Mouse (Mus musculus): ENCODE results near the gene Cmtm4. TPM values are rescaled to one million over a fixed set of nuclear protein-coding genes. Genes with fewer than 3 reads are reported as not detected.

The Cmtm4 gene
- not detected in 2 replicates for total RNA-seq (2014; fragmentation: Nextera tagmentation)
- total RNA-seq (2017) = under 0.01 and 0.05 TPM in 2 replicates
- not detected in 2 replicates for polyA plus RNA-seq (2012)

DNA sequence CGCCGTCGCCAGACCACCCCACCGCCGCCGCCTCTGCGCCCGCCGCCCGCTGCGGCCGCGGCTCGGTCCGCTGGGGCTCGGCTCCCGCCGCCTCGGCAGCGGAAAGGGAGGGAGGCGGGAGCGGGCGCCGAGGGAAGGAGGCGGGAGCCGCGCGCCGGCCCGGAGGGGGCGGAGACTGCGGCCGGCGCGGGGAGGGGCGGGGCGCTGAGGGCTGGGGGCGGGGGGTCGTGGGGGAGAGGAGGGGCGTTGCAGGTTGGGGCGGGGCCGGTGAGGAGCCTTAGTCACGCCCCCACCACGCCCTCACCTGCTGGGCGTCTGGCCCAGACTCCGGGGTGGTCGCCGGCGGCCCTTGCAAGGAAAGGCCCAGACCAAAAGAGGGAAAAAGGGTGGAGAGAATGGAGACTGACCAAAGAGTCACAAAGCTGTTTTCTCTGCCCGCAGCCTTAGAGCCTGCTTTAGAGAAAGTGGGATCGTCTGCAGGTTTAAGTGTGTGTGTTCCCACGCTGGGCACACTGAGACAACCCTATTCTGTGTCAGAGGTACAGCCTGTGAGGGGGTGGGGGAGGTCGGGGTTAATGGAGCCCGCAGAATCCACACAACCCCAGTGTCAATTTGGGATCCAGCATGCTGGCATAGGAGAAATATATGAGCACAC, at the start of gene Cmtm4:
Gene Cmtm4 (minus strand): TSS at position 105 of the 655 bp plus-strand sequence.
- H3K9me3 ChIP-seq (replicated peaks) = peaks cover 17% of the 10 kb centered on the region
- TF ChIP-seq TAL1 (conservative IDR thresholded peaks at IDR 0.05; ENCODE audit: low read depth, low read length) = no peak
- no peaks in the 10 kb centered on the region for H3K4me1 ChIP-seq (ENCODE audit: insufficient read depth, low read depth, low read length)
- no peaks in the 10 kb centered on the region for H3K36me3 ChIP-seq (replicated peaks)
- H3K27me3 ChIP-seq (ENCODE audit: insufficient read depth, low read length) = 0 out of 2 replicates have a peak, but pooled peaks cover 3% of the 10 kb centered on the region
- ATAC-seq (ENCODE audit: extremely low read depth, insufficient number of reproducible peaks, low FRiP score, poor library complexity, severe bottlenecking) = no peak
- DNase-seq (ENCODE audit: low spot score) = no peak
- H3K4me3 ChIP-seq (ENCODE audit: low read depth, low read length) = no peak within 1 kb of the TSS; the same call in 1 of the 2 replicates

DNA sequence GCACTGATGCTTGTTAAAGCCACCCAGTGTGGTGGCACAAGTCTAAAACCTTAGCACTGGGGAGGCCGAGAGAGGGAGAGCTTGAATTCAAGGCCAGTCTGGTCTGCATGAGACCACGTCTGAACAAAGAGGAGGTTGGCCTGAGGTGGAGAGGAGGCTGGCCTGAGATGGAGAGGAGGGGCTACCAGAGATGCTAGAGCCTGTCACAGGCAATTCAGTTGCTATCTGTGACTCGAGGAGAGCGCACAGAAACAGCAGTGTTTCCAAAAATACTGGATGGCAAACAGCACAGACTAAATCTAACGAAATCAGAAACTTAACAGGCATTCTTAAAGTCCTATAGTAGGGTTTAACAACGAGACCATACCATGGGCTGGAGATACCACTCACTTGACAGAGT, 49.6 kb upstream of the Cmtm4 start:
- TF ChIP-seq GATA1 (IDR thresholded peaks at IDR 0.05; ENCODE audit: borderline replicate concordance, low read length) (no peak), CTCF (IDR thresholded peaks at IDR 0.05; ENCODE audit: low read depth, low read length) (no peak), POLR2AphosphoS5 (IDR thresholded peaks at IDR 0.05; ENCODE audit: insufficient replicate concordance, low read depth, low read length) (no peak), GATA2 (IDR thresholded peaks at IDR 0.05; ENCODE audit: borderline replicate concordance, low read depth, low read length) (no peak), TAL1 (conservative IDR thresholded peaks at IDR 0.05; ENCODE audit: low read depth, low read length) (no peak)
- Histone ChIP-seq H3K27me3 (ENCODE audit: insufficient read depth, low read length) (peaks cover 9% of the 10 kb centered on the region; the same call in 1 of the 2 replicates), H3K4me1 (ENCODE audit: insufficient read depth, low read depth, low read length) (peaks cover 22% of the 10 kb centered on the region), H3K36me3 (replicated peaks) (peaks cover 13% of the 10 kb centered on the region), H3K9me3 (replicated peaks) (no peaks in the 10 kb centered on the region), H3K4me3 (ENCODE audit: low read depth, low read length) (no peak overlapping the region)
- DNase-seq (ENCODE audit: low spot score) (no peak), ATAC-seq (ENCODE audit: extremely low read depth, insufficient number of reproducible peaks, low FRiP score, poor library complexity, severe bottlenecking) (no peak)

DNA sequence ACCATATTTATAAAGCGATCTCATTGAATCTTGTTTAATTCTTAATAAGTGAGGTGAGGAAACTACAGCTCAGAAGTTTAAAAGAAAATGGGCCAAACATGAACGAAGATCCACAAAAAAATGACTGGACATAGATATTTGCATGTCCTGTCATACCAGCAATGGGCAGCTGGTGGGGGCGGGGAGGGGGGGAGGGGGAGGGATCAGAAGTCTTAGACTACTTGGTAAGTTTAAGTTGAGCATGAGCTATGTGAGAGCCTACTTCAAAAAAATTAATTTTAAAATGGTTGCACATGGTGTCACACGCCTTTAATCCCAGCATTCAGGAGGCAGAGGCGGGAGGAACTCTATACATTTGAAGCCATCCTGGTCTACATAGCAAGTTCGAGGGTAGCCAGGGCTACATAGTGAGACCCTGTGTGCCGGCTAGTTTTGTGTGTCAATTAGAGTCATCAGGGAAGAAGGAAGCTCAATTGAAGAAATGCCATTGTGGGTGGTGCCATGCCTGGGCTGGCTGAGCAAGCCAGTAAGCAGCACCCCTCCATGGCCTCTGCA, 47.6 kb upstream of the Cmtm4 start:
- Histone ChIP-seq H3K4me1 (ENCODE audit: insufficient read depth, low read depth, low read length) (peaks cover 28% of the 10 kb centered on the region), H3K4me3 (ENCODE audit: low read depth, low read length) (peak overlapping the region; percentile 99), H3K27me3 (ENCODE audit: insufficient read depth, low read length) (peaks cover 8% of the 10 kb centered on the region; the same call in 1 of the 2 replicates), H3K36me3 (replicated peaks) (peaks cover 33% of the 10 kb centered on the region), H3K9me3 (replicated peaks) (no peaks in the 10 kb centered on the region)
- DNase-seq (ENCODE audit: low spot score) (no peak), ATAC-seq (ENCODE audit: extremely low read depth, insufficient number of reproducible peaks, low FRiP score, poor library complexity, severe bottlenecking) (no peak)
- TF ChIP-seq GATA2 (IDR thresholded peaks at IDR 0.05; ENCODE audit: borderline replicate concordance, low read depth, low read length) (no peak), TAL1 (conservative IDR thresholded peaks at IDR 0.05; ENCODE audit: low read depth, low read length) (no peak), POLR2AphosphoS5 (IDR thresholded peaks at IDR 0.05; ENCODE audit: insufficient replicate concordance, low read depth, low read length) (no peak), CTCF (IDR thresholded peaks at IDR 0.05; ENCODE audit: low read depth, low read length) (no peak), GATA1 (IDR thresholded peaks at IDR 0.05; ENCODE audit: borderline replicate concordance, low read length) (no peak)

DNA sequence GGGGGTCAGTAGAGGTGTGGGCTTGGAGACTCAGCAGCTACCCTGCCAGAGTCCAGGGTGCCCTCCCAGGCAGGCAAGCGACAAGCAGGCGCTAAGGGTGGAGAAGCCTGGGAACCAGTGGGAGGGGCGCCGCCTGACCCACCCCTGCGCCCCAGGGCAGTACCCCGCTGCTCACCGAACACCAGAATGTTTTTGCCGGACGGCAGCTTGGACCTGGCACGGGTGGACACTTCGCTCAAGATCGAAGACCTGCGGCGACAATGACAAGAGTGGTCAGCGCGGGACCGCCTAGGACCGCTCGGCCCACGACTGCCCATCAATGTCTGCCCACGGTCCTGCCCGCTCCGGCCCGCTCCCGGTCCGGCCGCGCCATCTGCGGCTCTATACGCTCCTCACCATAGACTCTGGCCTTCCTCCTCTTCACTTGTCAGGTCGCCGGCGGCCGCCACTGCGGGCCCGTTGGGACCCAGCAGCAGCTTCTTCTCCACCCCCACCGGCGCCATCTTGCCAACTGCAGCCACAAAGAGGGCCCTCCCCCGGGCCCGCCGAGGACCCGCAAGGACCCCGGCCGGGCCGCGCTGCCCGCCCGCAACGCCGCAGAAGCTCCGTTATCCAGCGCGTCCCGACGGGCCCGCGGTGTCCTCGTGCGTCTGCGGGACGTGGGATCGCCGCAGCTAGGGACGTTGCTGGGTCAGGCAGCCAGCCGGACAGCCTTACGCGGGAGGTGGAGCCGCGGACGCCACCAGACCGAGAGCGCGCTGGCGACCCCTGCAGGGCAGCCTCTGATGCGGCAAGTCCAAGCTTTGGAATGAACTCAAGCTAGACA, 46.9 kb upstream of the Cmtm4 start, which contains the start of gene Dync1li2:
Gene Dync1li2 (minus strand): TSS at position 749 of the 826 bp plus-strand sequence.
- peaks cover 28% of the 10 kb centered on the region for H3K4me1 ChIP-seq (ENCODE audit: insufficient read depth, low read depth, low read length)
- peak within 1 kb of the TSS; percentile 99 for H3K4me3 ChIP-seq (ENCODE audit: low read depth, low read length)
- TF ChIP-seq CTCF (IDR thresholded peaks at IDR 0.05; ENCODE audit: low read depth, low read length) (peak; percentile 53), GATA2 (IDR thresholded peaks at IDR 0.05; ENCODE audit: borderline replicate concordance, low read depth, low read length) (no peak)
- ATAC-seq (ENCODE audit: extremely low read depth, insufficient number of reproducible peaks, low FRiP score, poor library complexity, severe bottlenecking) (peak; percentile 69), DNase-seq (ENCODE audit: low spot score) (peak; percentile 72)
- H3K27me3 ChIP-seq (ENCODE audit: insufficient read depth, low read length) = peaks cover 6% of the 10 kb centered on the region; the same call in 1 of the 2 replicates
- H3K36me3 ChIP-seq (replicated peaks) = peaks cover 38% of the 10 kb centered on the region
- H3K9me3 ChIP-seq (replicated peaks) = no peaks in the 10 kb centered on the region

DNA sequence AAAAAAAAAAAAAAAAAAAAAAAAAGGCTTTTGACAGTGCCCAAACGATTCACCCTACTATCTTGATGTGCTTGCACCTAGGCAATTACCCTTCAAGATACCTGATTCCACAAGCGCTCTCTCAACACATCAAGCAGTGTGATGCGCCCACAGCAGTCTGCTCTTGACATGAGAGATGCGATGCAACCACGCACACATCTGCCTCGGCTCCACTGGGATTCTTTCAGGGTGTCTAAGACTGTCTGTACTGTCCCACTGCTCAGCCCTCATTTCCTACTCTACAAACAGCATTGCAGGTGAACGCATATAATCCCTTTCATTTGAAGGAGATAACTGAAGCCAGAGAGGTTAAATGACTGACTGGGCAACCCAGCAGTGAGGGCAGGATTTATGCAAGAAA, 46.0 kb upstream of the Cmtm4 start:
- H3K36me3 ChIP-seq (replicated peaks) = peaks cover 47% of the 10 kb centered on the region
- H3K27me3 ChIP-seq (ENCODE audit: insufficient read depth, low read length) = peaks cover 6% of the 10 kb centered on the region; the same call in 1 of the 2 replicates
- no peak for ATAC-seq (ENCODE audit: extremely low read depth, insufficient number of reproducible peaks, low FRiP score, poor library complexity, severe bottlenecking)
- peak overlapping the region; percentile 99 for H3K4me3 ChIP-seq (ENCODE audit: low read depth, low read length)
- DNase-seq (ENCODE audit: low spot score) = no peak
- TF ChIP-seq GATA1 (IDR thresholded peaks at IDR 0.05; ENCODE audit: borderline replicate concordance, low read length) = no peak
- TF ChIP-seq POLR2AphosphoS5 (IDR thresholded peaks at IDR 0.05; ENCODE audit: insufficient replicate concordance, low read depth, low read length) = no peak
- no peak for TF ChIP-seq CTCF (IDR thresholded peaks at IDR 0.05; ENCODE audit: low read depth, low read length)
- no peak for TF ChIP-seq TAL1 (conservative IDR thresholded peaks at IDR 0.05; ENCODE audit: low read depth, low read length)
- no peak for TF ChIP-seq GATA2 (IDR thresholded peaks at IDR 0.05; ENCODE audit: borderline replicate concordance, low read depth, low read length)
- peaks cover 28% of the 10 kb centered on the region for H3K4me1 ChIP-seq (ENCODE audit: insufficient read depth, low read depth, low read length)
- no peaks in the 10 kb centered on the region for H3K9me3 ChIP-seq (replicated peaks)

DNA sequence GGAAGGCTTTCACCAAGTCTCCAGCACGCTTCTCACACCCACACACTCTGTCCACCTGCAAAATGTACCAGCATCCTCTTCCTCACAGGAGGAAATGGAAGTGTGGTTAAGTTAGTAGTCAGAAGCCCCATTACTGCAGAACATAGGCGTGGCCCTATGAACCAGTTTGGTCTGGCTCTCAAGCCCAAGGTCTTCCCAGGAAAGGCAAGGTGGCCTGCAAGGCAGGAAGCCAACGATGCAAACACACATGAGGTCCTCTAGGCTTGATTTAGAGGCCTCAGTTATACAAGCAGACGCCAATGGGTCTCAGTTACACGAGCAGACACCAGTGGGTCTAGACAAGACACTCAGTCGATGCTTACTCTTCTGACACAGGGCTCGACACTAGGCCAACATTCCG, 43.9 kb upstream of the Cmtm4 start:
- no peak for DNase-seq (ENCODE audit: low spot score)
- no peak for TF ChIP-seq GATA2 (IDR thresholded peaks at IDR 0.05; ENCODE audit: borderline replicate concordance, low read depth, low read length)
- peaks cover 67% of the 10 kb centered on the region for H3K36me3 ChIP-seq (replicated peaks)
- no peak overlapping the region for H3K4me3 ChIP-seq (ENCODE audit: low read depth, low read length)
- H3K4me1 ChIP-seq (ENCODE audit: insufficient read depth, low read depth, low read length) = peaks cover 37% of the 10 kb centered on the region
- H3K9me3 ChIP-seq (replicated peaks) = no peaks in the 10 kb centered on the region
- no peaks in the 10 kb centered on the region for H3K27me3 ChIP-seq (ENCODE audit: insufficient read depth, low read length)
- ATAC-seq (ENCODE audit: extremely low read depth, insufficient number of reproducible peaks, low FRiP score, poor library complexity, severe bottlenecking) = no peak

Measured in G1E (cell line).